Mouse (Mus musculus): ENCODE measurements at regions not wholly inside any gene's neighbourhood (a gene's known extent, or its start where the extent isn't known, plus 50 kb on each side); places are given as distances from the start of the nearest gene placed in this dataset.

- DNase-seq (ENCODE audit: low spot score): no peak
Measured at GRCm38 (mm10) chr3:9373896-9374295, 236.0 kb downstream of the Zfp704 start.

DNA sequence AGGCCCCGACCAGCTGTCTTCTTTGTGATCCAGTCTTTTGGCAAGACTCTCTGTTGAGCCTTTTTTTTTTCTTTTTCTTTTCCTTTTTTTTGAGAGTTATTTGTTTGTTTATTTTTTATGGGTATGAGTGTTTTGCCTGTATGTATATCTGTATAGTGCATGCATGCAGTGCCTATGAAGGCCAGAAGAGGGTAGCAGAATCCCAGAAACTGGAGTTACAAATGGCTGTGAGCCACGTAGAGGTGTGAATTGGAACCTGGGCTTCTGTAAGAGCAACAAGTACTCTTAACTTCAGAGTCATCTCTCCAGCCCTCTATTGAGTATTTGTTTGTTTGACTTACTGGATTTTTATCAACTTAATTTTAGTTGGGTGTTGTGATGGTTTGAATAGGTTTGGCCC lies 239.8 kb downstream of the Zfp704 start:
- no peak for DNase-seq (ENCODE audit: low spot score)

DNA sequence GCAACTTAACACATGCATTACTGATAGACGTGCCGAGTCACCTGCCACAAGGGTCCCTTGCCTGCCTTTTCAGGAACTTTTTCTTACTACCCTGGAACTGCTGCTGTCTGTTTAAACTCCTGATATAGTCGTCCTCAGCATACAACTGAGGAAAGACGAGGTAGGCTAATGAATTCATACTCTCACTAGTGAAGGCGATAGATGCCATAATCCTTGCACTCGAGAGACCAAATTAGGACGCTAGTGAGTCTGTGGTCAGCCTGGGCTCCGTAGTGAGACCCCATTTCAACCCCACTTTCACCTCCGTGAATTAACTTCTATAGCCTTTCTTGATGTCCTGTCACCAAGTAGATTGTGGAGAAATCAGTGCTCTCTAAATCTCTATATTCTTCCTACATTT lies 244.1 kb downstream of the Zfp704 start:
- DNase-seq (ENCODE audit: low spot score): no peak

- no peak for DNase-seq (ENCODE audit: low spot score)
Measured at GRCm38 (mm10) chr3:9359186-9359585, 250.7 kb downstream of the Zfp704 start.

DNA sequence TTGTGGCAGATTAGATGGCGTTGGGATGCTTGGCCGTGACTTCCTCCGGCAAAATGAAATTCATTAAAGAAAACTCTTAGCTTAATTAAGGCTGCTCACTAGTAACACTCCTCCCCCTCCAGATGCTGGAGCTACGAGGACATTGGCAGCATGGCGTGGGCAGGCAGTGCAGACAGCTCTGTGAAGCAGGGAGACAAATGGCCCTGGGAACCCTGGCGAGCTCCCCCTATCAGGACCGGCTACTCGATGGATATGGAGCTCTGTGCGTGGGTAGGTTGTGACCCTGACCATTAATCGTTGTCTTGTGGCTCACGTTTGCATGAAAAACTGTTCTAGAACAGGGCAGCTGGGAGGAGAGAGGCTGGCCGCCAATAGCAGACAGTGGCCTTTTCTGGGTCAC lies 251.8 kb downstream of the Zfp704 start:
- DNase-seq (ENCODE audit: low spot score): no peak

DNA sequence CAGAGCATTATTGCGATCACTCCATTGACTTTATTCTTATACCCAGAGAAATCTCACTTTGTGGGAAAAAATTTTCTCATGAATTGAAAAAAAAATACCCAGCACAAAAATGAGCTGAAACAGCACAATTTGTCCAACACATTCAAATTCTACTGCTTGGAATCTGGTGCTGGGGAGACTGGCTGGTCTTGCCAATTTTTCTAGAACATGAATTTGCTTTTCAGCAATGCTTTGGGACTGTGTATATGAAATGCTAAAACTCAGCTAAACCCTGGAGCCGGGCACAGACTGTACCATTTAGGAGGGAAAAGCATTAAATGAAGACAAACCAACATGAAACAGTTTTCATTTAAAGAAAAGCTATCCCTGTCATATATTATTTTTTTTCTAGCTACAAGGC lies 252.2 kb downstream of the Zfp704 start:
- DNase-seq (ENCODE audit: low spot score): no peak

DNA sequence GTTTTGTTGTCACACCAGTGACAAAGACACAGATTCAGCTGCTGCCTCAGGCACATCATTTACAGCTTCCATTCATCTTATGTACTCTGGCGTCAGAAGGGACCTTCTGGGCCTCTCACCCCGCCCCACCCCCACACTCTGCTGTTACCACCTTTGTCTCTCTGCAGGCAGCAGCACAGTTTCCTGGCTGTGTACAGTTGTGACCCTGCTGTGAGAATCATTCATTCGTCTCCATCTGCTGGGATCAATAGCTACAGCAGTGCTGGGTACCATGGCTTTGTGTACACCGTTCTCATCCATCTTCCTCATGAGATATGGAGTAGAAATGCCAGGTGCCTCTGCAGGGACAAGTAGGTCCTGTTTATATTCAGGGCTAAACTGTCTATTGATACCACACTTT lies 254.0 kb downstream of the Zfp704 start:
- DNase-seq (ENCODE audit: low spot score): no peak

DNA sequence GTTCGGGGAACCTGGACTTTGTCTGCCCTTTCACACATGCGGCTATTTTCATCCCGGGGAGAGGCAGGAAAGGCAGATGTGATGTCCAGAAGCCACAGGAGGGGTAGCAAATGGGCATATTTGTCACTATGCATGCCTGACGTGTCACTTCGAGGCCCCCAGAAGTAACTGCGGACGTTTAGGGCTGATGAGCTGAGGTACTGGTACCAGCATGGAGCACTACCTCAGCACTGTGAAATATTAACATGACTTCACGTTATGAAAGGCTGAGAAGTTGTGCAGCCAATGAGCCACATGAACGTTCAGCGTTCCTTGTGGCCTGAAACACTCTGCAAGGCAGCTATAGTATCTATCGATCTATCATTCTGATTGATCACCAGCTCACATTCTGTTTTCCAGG lies 255.1 kb downstream of the Zfp704 start:
- no peak for DNase-seq (ENCODE audit: low spot score)

DNA sequence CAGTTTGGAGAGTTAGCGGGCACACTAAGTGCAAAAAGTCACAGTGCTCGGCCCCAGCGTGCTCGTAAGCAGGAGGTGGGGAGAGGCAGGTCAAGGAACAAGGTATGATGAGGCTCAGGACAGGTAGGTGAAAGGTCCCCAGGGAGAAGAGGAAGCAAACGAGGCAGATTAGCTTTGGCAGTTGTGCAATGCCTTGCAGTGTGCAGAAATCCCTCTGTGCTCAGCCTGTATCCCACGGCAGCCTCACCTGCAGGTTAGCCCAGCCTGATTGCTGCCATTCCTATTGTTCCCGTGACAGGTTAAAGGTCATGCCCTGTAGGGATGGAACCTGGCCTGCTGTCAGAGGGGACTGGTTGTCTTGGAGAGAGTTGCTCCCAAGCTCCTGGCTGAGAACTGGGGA lies 257.6 kb downstream of the Zfp704 start:
- peak; percentile 86 for DNase-seq (ENCODE audit: low spot score)

DNA sequence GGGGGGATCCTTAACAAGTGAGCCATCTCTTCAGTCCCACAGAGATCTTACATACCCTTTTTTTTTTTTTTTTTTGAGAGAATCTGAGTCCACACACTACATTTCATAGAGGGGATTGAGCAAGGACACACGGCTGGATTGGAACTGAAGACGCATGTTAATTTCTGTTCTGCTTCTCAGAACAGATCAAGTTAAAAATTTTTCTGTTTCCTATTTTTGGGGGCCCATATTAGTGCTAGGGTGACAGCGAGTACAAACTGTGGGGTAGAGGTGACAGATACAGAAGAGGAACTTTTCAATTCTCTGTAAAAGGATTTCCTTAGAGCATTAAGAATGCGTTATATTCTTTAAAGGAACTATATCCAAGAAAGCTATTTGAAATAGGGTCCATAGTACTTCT lies 260.1 kb downstream of the Zfp704 start:
- no peak for DNase-seq (ENCODE audit: low spot score)

DNA sequence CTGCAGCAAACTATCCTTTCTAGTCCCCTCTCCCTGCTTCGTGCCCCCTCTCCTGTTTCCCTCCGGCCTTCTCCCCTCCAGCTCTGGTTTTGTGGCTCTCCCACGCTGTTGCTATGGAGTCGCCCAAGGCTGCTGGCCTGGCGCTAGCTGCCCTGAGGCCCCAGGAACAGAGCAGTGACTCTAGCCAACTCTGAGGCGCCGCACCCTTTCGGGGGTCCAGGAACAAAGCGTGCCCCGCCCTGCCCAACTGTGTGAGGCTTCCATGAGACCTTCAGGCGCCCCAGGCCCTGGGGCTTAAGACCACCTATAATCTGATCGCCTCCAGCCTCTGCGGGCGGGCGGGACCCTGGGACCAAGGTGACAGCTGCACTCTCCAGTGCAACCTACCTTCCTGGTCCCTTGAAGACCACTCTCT lies 262.4 kb downstream of the Zfp704 start:
- no peak for DNase-seq (ENCODE audit: low spot score)

DNA sequence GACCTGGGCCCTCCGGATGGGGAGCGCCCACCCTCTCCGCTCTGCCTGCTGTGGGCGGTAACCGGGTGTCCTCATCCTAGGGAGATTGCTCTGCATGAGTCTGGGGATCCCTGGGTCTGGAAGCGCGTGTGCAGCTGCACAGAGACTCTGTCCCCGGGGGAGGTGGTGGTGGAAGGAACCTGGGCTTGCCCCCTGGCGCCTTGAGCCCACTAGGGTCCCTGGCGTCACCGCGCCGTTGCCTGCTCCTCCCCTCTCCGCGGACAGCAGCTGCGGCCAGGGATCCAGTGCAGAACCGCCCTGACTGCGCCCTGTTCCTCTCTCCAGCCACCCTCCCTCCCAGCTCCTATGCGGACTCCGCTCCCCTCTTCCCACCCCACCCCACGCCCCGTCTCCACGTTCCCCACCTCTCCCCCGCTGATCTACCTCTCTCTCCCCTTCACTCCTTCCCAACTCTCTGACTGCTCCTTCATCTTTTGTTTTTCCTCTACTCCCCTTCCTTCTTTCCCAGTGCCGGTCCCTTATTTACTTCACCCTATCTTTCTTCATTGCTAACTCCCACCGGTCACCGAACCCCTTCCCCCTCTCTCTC lies 262.9 kb downstream of the Zfp704 start:
- no peak for DNase-seq (ENCODE audit: low spot score)

DNA sequence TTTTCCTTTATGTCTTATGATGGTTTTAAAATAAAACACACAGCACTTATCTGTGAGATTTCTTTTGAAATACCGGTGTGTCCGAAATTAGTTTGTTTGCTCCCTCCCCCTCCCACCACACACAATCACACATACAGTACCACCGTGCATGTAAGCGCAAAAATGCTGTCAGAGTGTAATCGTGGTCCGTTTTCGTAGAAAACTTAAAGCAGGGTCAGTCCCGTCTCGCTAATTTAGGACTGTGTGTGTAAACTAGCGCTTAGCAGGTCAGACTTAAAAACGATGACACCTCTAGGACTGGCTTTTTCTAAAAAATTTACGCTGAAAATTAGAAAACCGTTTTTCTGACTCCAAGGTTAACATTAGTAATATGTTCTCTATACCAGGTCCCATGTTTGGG lies 263.5 kb downstream of the Zfp704 start:
- DNase-seq (ENCODE audit: low spot score): no peak

- DNase-seq (ENCODE audit: low spot score): no peak
Measured at GRCm38 (mm10) chr3:9345885-9346284, 264.0 kb downstream of the Zfp704 start.

- no peak for DNase-seq (ENCODE audit: low spot score)
Measured at GRCm38 (mm10) chr3:9343586-9343985, 266.3 kb downstream of the Zfp704 start.

DNA sequence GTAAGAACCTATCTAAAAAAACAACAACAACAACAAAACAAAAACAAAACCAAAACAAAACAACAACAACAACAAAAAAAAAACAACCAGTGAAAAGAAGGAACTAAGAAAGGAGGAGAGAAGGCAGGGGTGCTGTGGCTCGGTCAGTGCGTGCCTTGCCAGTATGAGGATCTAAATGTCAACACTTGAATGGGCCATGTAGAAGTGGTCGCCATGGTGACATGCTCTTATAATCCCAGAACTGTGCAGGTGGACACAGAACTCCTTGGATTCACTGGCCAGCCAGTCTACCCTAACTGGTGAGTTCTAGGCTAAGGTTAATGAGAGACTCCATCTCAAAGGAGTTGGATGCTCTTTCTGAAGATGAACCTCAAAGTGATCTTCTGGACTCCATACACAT lies 267.7 kb downstream of the Zfp704 start:
- no peak for DNase-seq (ENCODE audit: low spot score)

DNA sequence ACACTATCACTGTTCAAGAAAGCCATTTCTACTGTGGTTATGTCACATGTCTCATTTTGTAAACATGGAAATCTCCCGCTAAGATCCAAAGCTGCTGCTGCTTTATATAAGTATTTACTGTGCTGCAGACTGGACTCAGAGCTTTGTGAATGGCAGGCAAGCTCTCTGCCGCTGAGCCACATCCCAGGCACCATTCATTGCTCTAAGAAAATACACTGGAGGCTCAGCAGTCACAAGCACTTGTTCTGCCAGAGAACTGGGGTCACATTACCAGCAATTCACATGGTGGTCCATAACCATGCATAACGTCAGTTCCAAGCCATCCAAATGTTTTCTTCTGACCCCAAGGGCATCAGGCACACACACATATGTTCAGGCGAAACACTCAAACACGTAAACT lies 268.2 kb downstream of the Zfp704 start:
- no peak for DNase-seq (ENCODE audit: low spot score)

DNA sequence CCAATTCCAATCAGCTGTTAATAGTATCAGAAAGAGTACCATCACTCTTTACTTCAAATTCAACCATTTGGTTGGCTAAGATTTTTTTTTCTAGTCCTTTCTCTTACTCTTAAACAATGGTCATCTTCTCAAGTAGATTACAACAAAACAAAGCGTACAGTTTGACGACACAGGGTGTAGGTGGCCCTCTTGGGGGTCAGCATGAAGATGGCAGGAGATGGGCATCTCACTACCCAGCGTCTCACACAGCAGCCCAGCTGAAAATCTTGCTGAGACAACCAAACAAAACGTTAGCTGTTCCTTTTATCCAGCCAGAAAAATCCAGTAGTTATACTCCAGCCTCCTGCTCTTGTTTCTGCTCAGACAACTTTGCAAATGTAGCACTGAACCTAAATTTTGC lies 268.6 kb downstream of the Zfp704 start:
- DNase-seq (ENCODE audit: low spot score): no peak

DNA sequence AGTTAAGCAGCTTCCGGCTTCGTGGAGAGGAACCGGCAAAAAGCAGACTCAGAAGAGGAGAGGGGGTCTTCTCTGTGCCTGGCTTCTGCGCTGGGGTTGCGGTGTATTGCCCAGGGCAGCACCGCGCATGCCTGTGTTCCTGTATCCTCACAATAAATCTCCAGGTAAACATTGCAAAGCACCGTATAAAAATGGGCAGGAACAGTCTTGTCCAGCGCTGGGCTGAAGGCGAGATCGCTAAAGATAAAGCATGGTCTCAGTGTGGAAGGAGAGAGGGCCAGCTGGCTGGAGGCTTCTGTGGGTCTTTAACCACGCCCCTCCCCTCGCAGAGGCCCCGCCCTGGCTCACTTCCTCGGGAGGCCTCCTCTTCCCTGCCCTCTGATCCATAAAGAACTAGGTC lies 269.1 kb downstream of the Zfp704 start:
- DNase-seq (ENCODE audit: low spot score): peak; percentile 65

DNA sequence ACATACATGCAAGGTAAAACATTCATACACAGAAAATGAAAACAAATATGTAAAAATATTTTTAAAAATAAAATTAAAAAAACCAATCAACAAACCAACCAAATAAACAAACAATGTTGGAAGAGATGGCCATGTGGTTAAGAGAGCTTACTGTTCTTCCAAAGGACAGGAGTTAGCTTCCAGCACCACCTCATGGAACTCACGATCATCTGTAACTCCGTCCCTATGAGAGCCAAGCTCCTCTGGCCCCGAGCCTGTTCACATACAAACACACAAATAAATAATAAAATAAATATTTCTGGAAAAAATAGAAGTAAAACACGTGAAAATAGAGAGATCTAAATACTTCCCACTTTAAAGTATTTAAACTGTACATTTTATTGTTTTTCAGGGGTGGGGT lies 269.5 kb downstream of the Zfp704 start:
- no peak for DNase-seq (ENCODE audit: low spot score)

- DNase-seq (ENCODE audit: low spot score): no peak
Measured at GRCm38 (mm10) chr3:9339669-9340068, 270.2 kb downstream of the Zfp704 start.

DNA sequence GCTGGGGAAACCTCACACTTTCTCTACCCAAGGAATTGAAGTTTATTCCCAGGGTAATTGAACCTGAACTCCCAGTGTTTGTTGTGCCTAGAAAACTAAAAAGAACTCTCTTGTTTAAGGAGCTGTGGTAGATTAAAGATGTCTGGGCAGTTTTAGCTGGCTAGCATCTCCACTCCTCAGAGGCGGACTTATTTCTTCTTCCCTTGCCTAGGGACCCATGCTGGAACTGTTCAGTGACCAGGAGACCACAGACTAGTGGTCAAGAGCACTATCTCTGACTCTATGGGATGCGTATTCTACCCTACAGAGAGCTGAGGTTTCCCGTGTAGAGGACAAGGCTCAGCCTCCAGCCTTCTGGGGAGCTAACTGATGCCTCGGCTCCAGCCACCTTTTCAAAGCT lies 274.3 kb downstream of the Zfp704 start:
- DNase-seq (ENCODE audit: low spot score): no peak

Measured in yolk sac, embryonic 10.5 days (tissue).